Comparison of ENCODE assay signal across 33 mouse cellular contexts in the genomic region with DNA sequence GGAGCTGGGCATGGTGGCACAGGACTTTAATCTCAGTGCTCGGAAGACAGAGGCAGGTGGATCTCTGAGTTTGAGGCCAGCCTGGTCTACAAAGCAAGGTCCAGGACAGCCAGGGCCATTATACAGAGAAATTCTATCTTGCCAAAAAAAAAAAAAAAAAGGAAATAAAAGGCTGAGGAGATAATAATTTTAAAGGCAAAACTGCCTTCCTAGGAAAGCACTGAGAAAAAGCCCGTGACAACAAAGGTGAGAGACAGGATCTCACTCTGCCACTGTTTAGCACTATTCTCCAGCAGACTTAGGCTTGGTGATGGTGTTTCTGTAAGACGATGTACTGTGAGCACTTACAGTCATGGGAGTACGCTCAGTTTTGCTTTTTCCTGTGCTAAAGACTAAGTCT. TPM values are rescaled to one million over a fixed set of nuclear protein-coding genes. Genes with fewer than 3 reads are reported as not detected.
"Had no signal": no experiment of that assay in that cellular context is flagged by ENCODE, and none has a peak within 500 bp of the region (broad histone marks: within the 10 kb centered on the region; RNA-seq: fewer than 3 reads in every experiment).

No protein-coding gene starts in this region.

- H3K27me3 ChIP-seq: limb, embryonic 12.5 days; limb, embryonic 13.5 days; limb, embryonic 15.5 days; liver, embryonic 12.5 days; liver, embryonic 13.5 days; liver, embryonic 15.5 days; lung, embryonic 15.5 days; megakaryocyte, embryonic 14.5 days; midbrain, embryonic 12.5 days; midbrain, embryonic 13.5 days; midbrain, embryonic 15.5 days; neural tube, embryonic 12.5 days had no signal

- H3K27ac ChIP-seq: limb, embryonic 12.5 days; limb, embryonic 13.5 days; limb, embryonic 15.5 days; liver, embryonic 12.5 days; liver, embryonic 13.5 days; liver, embryonic 14.5 days; liver, embryonic 15.5 days; lung, embryonic 15.5 days; macrophage; midbrain, embryonic 10.5 days; midbrain, embryonic 12.5 days; midbrain, embryonic 13.5 days; midbrain, embryonic 15.5 days; neural tube, embryonic 12.5 days had no signal

- H3K36me3 ChIP-seq: midbrain, embryonic 15.5 days had no signal

- H3K4me1 ChIP-seq: limb, embryonic 12.5 days; limb, embryonic 13.5 days; limb, embryonic 15.5 days; liver, embryonic 15.5 days had no signal

- DNase-seq: left cerebral cortex, postnatal 4 days; liver; liver, embryonic 13.5 days; liver, postnatal 0 days; lung, adult 18-20 months; lung, adult 2 months; lung, embryonic 14.5 days; lung, postnatal 10 days; lung, postnatal 14 days; lung, postnatal 36 days; lung, postnatal 4 days; midbrain, embryonic 14.5 days had no signal

- H3K9ac ChIP-seq: limb, embryonic 12.5 days; limb, embryonic 13.5 days; limb, embryonic 15.5 days; liver, embryonic 12.5 days; liver, embryonic 13.5 days; liver, embryonic 14.5 days; liver, embryonic 15.5 days; liver, postnatal 0 days; lung, embryonic 14.5 days; lung, embryonic 15.5 days; midbrain, embryonic 12.5 days; midbrain, embryonic 13.5 days; midbrain, embryonic 15.5 days; neural tube, embryonic 12.5 days had no signal

- H3K9me3 ChIP-seq: limb, embryonic 12.5 days; limb, embryonic 13.5 days; limb, embryonic 15.5 days; liver, embryonic 12.5 days; liver, embryonic 13.5 days; liver, embryonic 15.5 days; lung, embryonic 15.5 days; megakaryocyte, embryonic 14.5 days; midbrain, embryonic 10.5 days; midbrain, embryonic 12.5 days; midbrain, embryonic 13.5 days; midbrain, embryonic 15.5 days; neural tube, embryonic 12.5 days had no signal

- H3K4me3 ChIP-seq: limb, embryonic 12.5 days; limb, embryonic 13.5 days; limb, embryonic 15.5 days; liver, embryonic 12.5 days; liver, embryonic 13.5 days; liver, embryonic 15.5 days; lung, embryonic 15.5 days; megakaryocyte, embryonic 14.5 days; midbrain, embryonic 10.5 days; midbrain, embryonic 12.5 days; midbrain, embryonic 13.5 days; midbrain, embryonic 15.5 days; myocyte; neural tube, embryonic 12.5 days had no signal

RNA-seq across cellular contexts. Expression of a gene that starts 49.3 kb away (rescaled TPM):
- total RNA-seq: left cerebral cortex, postnatal 36 days; liver, adult 2 months; megakaryocyte progenitor cell, adult 5-6 weeks; megakaryocyte-erythroid progenitor cell, adult 5-6 weeks; monocyte, adult 5-6 weeks had no signal
- polyA plus RNA-seq: limb, embryonic 12.5 days; liver, adult 2 months; liver, embryonic 12.5 days; liver, embryonic 14.5 days; lung, adult 2 months; lung, embryonic 14.5 days; lung, embryonic 16.5 days; macrophage; myocyte had no signal
